Mouse (Mus musculus) monocyte, adult 5-6 weeks (primary cell): ENCODE data around the gene Chn1. TPM values are rescaled to one million over a fixed set of nuclear protein-coding genes. Genes with fewer than 3 reads are reported as not detected.

Source experiments
- ATAC-seq: fragments of 153-309, 156-312 bp; replicated peaks from 2 replicates; pipeline ENCODE4 v1.8.0; 2017; ENCODE audit warnings: mild to moderate bottlenecking; ENCODE audit not compliant: low TSS enrichment, insufficient number of reproducible peaks, severe bottlenecking, poor library complexity, low FRiP score
- total RNA-seq: library from RNA; stranded (forward); fragments of 200-1000, 200-491, 200-594 nt; gene quantifications from 3 replicates; pipeline ENCODE4 v1.2.3, GENCODE M21; 2017

Gene Chn1
- total RNA-seq, 1 experiment from 2014 or later, result not detected

- no peak for ATAC-seq
Observed at GRCm38 (mm10) chr2:73657961-73658360, 117.2 kb downstream of the Chn1 start.

- no peak for ATAC-seq
Observed at GRCm38 (mm10) chr2:73657151-73657550, 118.0 kb downstream of the Chn1 start.

DNA sequence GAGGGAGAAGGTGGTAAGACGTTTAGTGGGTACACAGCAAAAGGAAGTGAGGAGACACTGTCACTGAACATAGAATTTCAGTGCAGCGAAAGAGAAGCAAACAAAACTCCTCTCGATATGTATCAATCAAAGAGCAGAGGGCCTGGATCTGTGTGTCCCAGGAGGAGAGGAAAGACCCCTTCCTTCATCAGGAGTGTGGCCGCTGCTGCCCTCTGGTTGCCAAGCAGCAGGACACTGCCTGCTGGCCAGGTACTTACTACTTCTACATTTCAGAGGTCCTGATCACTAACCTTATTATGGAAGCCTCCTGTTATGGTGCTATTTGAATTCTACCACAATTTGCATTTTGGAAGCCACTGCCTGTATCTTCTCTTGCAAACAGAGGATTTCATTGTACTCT is 119.5 kb downstream of the Chn1 start:
- no peak for ATAC-seq

GRCm38 (mm10) chr2:73654892-73655243 is 120.3 kb downstream of the Chn1 start:
- no peak for ATAC-seq

GRCm38 (mm10) chr2:73654059-73654891 is 120.9 kb downstream of the Chn1 start:
- ATAC-seq, result no peak

- ATAC-seq, result no peak
Observed at GRCm38 (mm10) chr2:73637688-73638087, 137.5 kb downstream of the Chn1 start.

DNA sequence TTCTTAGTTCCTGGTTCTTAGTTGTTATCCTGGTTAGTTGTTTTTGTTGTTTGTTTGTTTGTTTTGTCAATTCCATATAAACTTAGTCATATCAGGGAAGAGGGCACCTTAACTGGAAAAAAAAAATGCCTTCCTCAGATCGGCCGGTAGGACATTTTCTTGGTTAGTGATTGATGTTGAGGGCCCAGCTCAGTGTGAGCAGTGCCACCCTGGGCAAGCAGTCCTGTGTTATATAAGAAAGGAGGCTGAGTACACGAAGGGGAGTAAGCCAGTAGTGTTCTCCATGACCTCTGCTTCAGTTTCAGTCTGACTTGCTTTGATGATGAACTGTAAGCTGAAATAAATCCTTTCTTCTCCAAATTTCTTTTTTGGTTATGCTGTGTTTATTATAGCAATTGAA is 138.8 kb downstream of the Chn1 start:
- ATAC-seq, result no peak

DNA sequence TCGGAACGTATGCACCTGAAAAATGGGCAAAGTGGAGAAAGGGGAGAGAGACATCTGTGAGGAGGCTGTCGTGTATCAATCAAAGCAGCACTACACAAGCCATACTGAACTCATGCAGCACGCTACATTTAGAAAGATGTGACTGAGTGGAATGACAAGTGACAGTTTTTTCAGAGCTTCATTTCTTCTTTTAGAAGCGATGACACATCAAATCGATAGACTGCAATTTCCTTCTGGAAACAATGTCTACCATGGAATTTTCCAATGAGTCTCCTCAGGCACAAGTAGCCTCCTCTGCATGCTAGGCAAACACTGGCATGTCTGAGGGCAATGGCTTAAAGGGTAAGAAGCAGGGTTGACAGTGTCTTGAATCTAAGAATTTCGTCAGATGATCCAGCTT is 143.3 kb downstream of the Chn1 start:
- ATAC-seq, result no peak

DNA sequence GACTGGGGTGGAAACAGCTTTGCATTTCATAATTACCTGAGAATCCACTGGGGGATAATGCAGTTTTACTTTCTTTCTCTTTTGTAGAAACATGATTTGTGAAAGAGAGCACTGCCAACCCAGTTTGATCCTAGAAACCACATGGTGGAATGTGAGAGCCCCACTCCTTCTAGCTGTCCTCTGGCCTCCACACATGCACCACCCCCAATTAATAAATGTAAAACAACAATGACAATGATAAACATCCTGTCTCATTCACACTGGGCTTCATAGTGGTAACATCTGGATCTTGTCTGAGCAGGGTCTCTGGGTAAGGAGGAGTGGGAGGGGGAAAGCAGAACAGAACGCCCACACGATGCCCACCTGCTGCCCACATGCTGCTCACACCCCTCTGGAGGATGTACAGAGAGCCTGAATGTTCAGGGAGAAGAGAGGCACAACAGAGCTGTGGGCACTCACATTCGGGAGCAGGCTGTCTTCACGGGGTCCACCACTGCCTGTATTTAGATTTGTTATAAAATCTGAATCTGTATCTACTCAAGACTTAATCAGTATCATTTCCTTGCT is 156.6 kb downstream of the Chn1 start:
- ATAC-seq, result no peak

DNA sequence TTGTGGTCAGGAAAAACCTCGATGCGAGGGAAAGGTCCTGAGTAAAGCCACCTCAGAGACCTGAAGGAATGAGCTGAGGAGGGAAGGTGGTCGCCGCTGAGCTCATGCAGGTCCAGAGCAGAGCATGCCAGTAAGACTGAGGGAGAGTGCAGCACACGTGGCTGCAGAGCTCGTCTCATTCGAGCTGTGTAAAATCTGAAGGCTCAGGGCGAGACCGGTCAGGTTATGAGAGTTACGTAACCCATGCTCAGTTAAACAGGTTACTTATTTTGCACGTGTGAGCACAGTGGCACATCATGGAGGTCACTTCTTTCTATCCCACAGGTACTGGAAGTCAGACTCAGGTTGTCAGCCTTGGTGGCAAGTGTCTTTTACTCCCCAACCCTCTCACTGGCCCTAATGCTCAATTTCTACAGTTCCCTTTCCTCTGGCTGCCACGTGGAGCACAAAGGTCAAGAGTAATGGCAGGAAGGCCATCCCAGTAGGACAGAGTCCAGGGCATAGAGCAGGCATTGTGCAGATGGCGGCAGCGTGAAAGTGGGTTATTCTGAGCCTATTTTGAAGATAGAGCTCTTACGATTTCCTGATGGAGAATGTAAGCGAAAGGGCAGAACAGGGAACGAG is 158.6 kb downstream of the Chn1 start:
- 0 out of 2 replicates have a peak, but pooled peaks have one; percentile 27 for ATAC-seq

DNA sequence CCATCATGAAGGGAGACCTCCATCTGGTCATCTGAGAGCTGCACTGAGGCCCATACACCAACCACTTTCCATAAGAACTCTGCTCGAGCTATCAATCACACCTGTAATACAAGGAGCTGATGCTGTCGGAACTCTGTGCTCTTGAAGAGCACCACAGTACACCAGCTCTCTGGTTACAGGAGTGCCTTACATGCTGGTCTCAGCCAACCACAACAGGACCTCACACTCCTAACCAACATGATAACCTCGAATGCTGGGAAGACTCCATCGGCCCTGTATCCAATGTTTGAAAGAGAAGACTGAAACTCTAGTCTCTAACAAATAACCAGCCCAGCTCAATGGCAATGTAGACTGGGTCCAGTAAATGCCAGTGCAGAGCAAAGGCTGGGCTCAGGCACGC is 159.7 kb downstream of the Chn1 start:
- no peak for ATAC-seq

- ATAC-seq, result no peak
Observed at GRCm38 (mm10) chr2:73614303-73614702, 160.8 kb downstream of the Chn1 start.

- ATAC-seq, result no peak
Observed at GRCm38 (mm10) chr2:73612941-73613340, 162.2 kb downstream of the Chn1 start.

DNA sequence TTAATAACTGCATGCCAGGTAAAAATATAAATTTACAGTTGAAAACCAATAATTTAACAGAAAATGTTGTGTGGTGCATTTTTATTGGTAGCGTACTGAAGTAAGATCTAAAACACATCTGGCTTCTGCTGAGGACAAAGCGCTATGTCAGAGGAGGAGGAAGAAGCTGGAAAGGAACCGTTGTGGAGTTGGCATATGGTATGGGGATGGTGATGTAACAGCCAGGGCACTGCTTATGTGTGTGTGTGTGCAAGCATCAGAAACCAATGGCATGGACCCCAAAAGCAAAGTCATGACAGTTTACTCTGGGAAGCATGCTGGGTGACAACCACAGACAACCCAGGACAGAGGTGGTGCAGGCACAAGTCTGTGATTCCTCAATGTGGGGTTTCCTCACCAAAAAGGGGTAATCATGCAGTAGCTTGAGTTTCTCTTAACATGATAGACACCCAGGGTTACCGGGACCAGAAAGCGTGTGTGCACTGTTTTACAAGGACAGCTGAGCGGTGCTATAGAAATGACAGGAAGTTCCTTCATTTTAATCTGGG is 162.7 kb downstream of the Chn1 start:
- no peak for ATAC-seq

- ATAC-seq, result no peak
Observed at GRCm38 (mm10) chr2:73611798-73612197, 163.3 kb downstream of the Chn1 start.

DNA sequence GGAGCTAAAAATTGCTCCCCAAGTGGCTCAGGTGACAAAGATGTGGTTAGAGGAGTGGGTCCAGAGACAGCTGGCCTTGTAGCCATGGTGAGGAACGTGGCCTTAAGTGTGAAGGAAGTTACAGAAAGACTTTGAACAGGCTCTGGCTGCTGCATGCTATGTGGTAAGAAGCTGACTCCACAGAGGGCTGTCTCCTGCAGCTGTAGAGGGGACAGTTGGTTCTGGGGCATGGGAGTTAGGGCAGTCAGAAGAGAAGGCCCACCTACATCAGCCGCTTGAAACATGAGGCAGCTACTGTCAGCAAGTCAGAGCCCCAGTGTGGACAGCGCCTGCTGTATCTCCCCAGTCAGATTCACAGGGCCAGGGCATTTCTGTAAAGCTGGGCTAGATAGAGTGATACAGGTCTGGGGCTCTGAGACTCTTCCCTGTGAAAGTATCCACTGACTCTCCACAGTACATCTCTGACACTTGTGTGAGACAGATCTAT is 165.4 kb downstream of the Chn1 start:
- no peak for ATAC-seq

DNA sequence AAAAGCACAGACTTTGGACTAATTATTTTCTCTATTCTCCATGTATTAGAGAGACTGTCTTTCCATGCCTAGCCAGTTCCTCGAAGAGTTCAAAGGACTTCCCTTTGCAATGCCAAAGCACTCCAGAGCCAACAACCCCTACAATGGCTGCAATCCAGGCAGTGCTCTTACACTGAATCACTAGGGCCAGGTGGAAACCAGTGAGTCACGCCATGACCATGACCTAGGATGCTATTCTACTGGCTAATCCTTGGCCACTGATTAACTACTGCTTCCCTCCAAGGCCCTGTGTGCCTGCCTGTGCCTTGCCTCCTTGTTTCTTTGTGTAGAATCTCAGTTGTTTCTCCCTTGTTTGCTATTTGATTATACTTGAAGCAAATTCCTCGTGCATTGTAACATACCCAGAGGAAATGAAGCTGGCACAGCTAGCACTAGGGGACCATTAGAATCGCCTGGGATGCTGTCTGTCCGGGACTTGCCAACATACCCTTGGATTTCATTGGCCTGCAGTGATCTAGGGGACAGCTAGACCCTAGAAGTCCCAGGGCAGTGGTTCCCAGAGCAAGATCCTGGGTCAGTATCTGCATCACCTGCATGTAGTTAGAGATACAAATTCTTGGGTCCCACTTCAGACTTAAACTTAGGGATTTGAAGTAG is 166.0 kb downstream of the Chn1 start:
- ATAC-seq, result no peak

- no peak for ATAC-seq
Observed at GRCm38 (mm10) chr2:73608391-73608790, 166.8 kb downstream of the Chn1 start.

DNA sequence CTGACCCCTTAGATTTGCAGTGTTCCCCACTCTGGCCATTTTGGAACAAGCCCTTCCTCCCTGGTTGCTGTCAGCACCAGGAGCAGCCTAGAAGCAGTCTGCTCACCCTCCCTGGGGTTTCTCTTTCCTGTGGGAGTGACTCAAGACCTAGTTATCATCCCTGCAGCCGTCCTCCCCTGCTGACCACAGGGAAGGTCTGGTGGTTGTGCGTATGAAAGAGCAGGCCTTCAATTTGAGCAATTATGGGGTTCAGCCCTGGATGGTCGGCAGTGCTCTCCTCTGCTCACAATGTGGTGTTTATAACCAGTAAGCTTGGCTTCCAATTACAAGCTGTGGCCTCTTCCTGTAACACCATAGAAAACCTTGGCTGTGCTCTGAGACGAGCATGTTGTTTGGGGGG is 167.5 kb downstream of the Chn1 start:
- ATAC-seq, result no peak
